8 mouse cellular contexts compared by ENCODE assay signal in the genomic region with DNA sequence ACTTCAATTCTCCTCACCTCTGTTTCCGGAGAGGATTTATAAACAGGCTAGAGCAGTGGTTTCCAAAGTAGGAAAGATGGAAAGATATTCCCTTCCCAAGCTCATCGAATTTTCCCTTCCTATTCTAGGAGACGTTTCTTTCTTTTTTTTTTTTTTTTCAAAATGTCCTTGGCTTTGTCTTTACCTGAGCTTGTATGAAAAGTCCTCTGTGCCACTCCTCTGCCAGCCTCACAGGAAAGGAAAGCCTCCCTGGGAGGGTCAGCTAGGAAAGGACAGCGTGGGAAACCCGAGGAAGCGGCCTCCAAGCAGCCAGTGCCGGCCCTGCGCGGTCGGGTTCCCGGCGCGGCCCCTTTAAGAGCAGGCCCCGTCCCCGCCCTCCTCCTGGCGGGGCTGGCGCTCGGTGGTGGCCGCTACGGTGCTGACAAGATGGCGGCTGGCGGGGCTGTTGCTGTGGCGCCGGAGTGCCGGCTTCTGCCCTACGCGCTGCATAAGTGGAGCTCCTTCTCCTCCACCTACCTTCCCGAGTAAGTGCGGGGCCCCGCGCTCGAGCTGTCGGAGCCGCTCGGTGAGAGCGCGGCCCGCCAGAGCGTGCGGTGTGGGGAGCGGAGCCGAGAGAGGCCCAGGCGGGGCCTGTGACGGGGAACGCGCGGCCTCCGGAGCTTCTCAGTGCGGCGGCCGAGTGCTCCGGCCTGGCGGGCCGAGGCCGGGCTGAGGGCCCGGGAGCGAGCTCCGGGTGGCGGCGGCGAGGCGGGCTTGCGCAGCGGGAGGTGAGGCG. TPM values are rescaled to one million over a fixed set of nuclear protein-coding genes. Genes with fewer than 3 reads are reported as not detected.
DNase-seq lines count a peak whose midpoint lies in the region; ATAC-seq and TF ChIP-seq lines count a peak whose summit lies in the region.

A gene (plus strand): TSS at position 305 of the 775 bp plus-strand sequence.

- peak; percentile 94 for DNase-seq in G1E (ENCODE audit: low spot score)
- DNase-seq in cerebellum, adult 2 months = peak; percentile 92 to 93
- peak; percentile 74 for DNase-seq in forelimb bud, embryonic 11.5 days (ENCODE audit: low read depth, low spot score)
- DNase-seq in layer of hippocampus, adult 9-10 months (ENCODE audit: low spot score) = peak; percentile 57
- peak; percentile 82 for DNase-seq in ovary, postnatal 10 days (ENCODE audit: low spot score)
- peak; percentile 75 to 85 for DNase-seq in thymus, postnatal 10 days (ENCODE audit: low spot score in 2 of 2)

- peak within 1 kb of the TSS; percentile 98 for H3K27ac ChIP-seq in cerebellum, adult 2 months (ENCODE audit: insufficient read depth, low read length)
- H3K27ac ChIP-seq in lung, embryonic 16.5 days (ENCODE audit: low read length) = peak within 1 kb of the TSS; percentile 93

- H3K9me3 ChIP-seq in G1E (replicated peaks) = no peaks in the 10 kb centered on the region
- no peaks in the 10 kb centered on the region for H3K9me3 ChIP-seq in lung, embryonic 16.5 days (ENCODE audit: control insufficient read depth, low read length)

- peak; percentile 55; the same call in 1 of the 2 replicates for TF ChIP-seq POLR2A in cerebellum, adult 2 months (IDR thresholded peaks at IDR 0.05; ENCODE audit: borderline replicate concordance, insufficient read depth, low read length)

- peak within 1 kb of the TSS; percentile 97 for H3K9ac ChIP-seq in lung, embryonic 16.5 days (ENCODE audit: low read length)

- peaks cover 16% of the 10 kb centered on the region for H3K36me3 ChIP-seq in G1E (replicated peaks)
- H3K36me3 ChIP-seq in lung, embryonic 16.5 days (ENCODE audit: control insufficient read depth, insufficient read depth, low read length) = no peaks in the 10 kb centered on the region

- peak within 1 kb of the TSS; percentile 84 for H3K4me3 ChIP-seq in G1E (ENCODE audit: low read depth, low read length)
- H3K4me3 ChIP-seq in cerebellum, adult 2 months (replicated peaks; ENCODE audit: insufficient read depth, low read depth, low read length) = peak within 1 kb of the TSS; percentile 91
- H3K4me3 ChIP-seq in lung, embryonic 16.5 days (ENCODE audit: low read length) = peak within 1 kb of the TSS; percentile 97

- under 1% methylated on average over 57 of the region's 65 CpGs for WGBS in cerebellum, adult 2 months
- under 1% methylated on average over 62 of the region's 65 CpGs for WGBS in lung, embryonic 16.5 days

- no peaks in the 10 kb centered on the region for H3K27me3 ChIP-seq in G1E (ENCODE audit: insufficient read depth, low read length)
- no peaks in the 10 kb centered on the region for H3K27me3 ChIP-seq in cerebellum, adult 2 months (ENCODE audit: control insufficient read depth, insufficient read depth, low read length)
- no peaks in the 10 kb centered on the region for H3K27me3 ChIP-seq in lung, embryonic 16.5 days (ENCODE audit: control insufficient read depth, insufficient read depth, low read depth, low read length)

- no peak for TF ChIP-seq CTCF in G1E (IDR thresholded peaks at IDR 0.05; ENCODE audit: low read depth, low read length)
- TF ChIP-seq CTCF in cerebellum, adult 2 months (IDR thresholded peaks at IDR 0.05; ENCODE audit: borderline replicate concordance, insufficient read depth, low read depth, low read length) = no peak

- peak; percentile 81 for ATAC-seq in G1E (ENCODE audit: extremely low read depth, insufficient number of reproducible peaks, low FRiP score, poor library complexity, severe bottlenecking)
- ATAC-seq in hematopoietic stem cell, adult 5-6 weeks (replicated peaks in 1 of 2; ENCODE audit: insufficient read depth in 1 of 2, low FRiP score in 2 of 2, low TSS enrichment in 1 of 2, low read depth in 1 of 2, poor library complexity in 2 of 2, severe bottlenecking in 2 of 2) = peak; percentile 94 to 96
- ATAC-seq in lung, embryonic 16.5 days (ENCODE audit: low read depth) = peak; percentile 99

- peaks cover 43% of the 10 kb centered on the region for H3K4me1 ChIP-seq in G1E (ENCODE audit: insufficient read depth, low read depth, low read length)
- peaks cover 11% of the 10 kb centered on the region for H3K4me1 ChIP-seq in cerebellum, adult 2 months (ENCODE audit: control insufficient read depth, insufficient read depth, low read length)
- H3K4me1 ChIP-seq in lung, embryonic 16.5 days (replicated peaks; ENCODE audit: control insufficient read depth, insufficient read depth, low read length) = peaks cover 22% of the 10 kb centered on the region

- H3K4me2 ChIP-seq in lung, embryonic 16.5 days (ENCODE audit: low read depth, low read length) = peak within 1 kb of the TSS; percentile 87

RNA-seq across cellular contexts. Expression of the gene that starts here (rescaled TPM):
- total RNA-seq in G1E (2014; fragmentation: Nextera tagmentation) (79.5 and 98.7 TPM in 2 replicates), G1E (2017) (182 and 196 TPM in 2 replicates)
- polyA plus RNA-seq in G1E (2012) = 28.8 and 122 TPM in 2 replicates
- polyA plus RNA-seq in cerebellum, adult 2 months (2012; rRNA removed) = 48.4 and 53.9 TPM in 2 replicates
- total RNA-seq in hematopoietic stem cell, adult 5-6 weeks (2017) = 169 and 203 TPM in 2 replicates
- polyA plus RNA-seq in lung, embryonic 16.5 days (2015; fragmentation: Nextera tagmentation; extraction: Ambion mirVana) = 217 and 220 TPM in 2 replicates

Comparison
In these comparisons a context has a peak if more than half of its experiments do, and no peak if none do; other contexts are left out.
1. Peak in every context shown above with its lines: DNase-seq, ATAC-seq, H3K4me3 ChIP-seq and H3K27ac ChIP-seq.